Mouse (Mus musculus) midbrain, postnatal 0 days (tissue): Measurements from ENCODE around the gene Gm26602. TPM values are rescaled to one million over a fixed set of nuclear protein-coding genes. Genes with fewer than 3 reads are reported as not detected.

ENCODE experiments used
- ATAC-seq: fragments of 200-750 bp; cut with Nextera tagmentation; 2 replicates; pipeline ENCODE4 v1.8.0; 2017; ENCODE audit warnings: moderate number of reproducible peaks, mild to moderate bottlenecking, moderate TSS enrichment, moderate library complexity; ENCODE audit not compliant: low FRiP score
- DNase-seq: peaks from one replicate; pipeline ENCODE4 v3.0.0-alpha.2; 2015; ENCODE audit warnings: low spot score
- H3K27ac ChIP-seq: fragments of 300-500 bp; sonication (generic); 2 replicates; pipeline ENCODE4 v1.5.1; 2014; ENCODE audit warnings: low read depth, mild to moderate bottlenecking, low read length, mixed read lengths
- H3K27me3 ChIP-seq: fragments of 300-500 bp; sonication (generic); 2 replicates; pipeline ENCODE4 v1.6.1; 2014; ENCODE audit warnings: low read length, control low read depth, mixed read lengths; ENCODE audit not compliant: insufficient read depth
- H3K36me3 ChIP-seq: fragments of 300-500 bp; sonication (generic); 2 replicates; pipeline ENCODE4 v1.6.1; 2014; ENCODE audit warnings: low read length, control low read depth, mixed read lengths; ENCODE audit not compliant: insufficient read depth
- H3K4me1 ChIP-seq: fragments of 300-500 bp; sonication (generic); 2 replicates; pipeline ENCODE4 v1.6.1; 2014; ENCODE audit warnings: mild to moderate bottlenecking, control low read depth, antibody characterized with exemption, low read length, mixed read lengths; ENCODE audit not compliant: insufficient read depth
- H3K4me2 ChIP-seq: fragments of 300-500 bp; sonication (generic); 2 replicates; pipeline ENCODE4 v1.6.1; 2014; ENCODE audit warnings: low read depth, mild to moderate bottlenecking, low read length, mixed read lengths; ENCODE audit not compliant: poor library complexity, severe bottlenecking
- H3K4me3 ChIP-seq: fragments of 300-500 bp; sonication (generic); 2 replicates; pipeline ENCODE4 v1.5.1; 2014; ENCODE audit warnings: low read depth, mild to moderate bottlenecking, low read length, moderate library complexity
- H3K9ac ChIP-seq: fragments of 300-500 bp; sonication (generic); replicated peaks from 2 replicates; pipeline ENCODE4 v1.6.1; 2014; ENCODE audit warnings: mild to moderate bottlenecking, low read length, moderate library complexity, mixed read lengths; ENCODE audit not compliant: poor library complexity, severe bottlenecking
- H3K9me3 ChIP-seq: fragments of 300-500 bp; sonication (generic); 2 replicates; pipeline ENCODE4 v1.6.1; 2016; ENCODE audit warnings: low read length, control low read depth
- CTCF ChIP-seq: IDR thresholded peaks from 2 replicates; pipeline ENCODE4 v1.5.1; 2016; ENCODE audit warnings: antibody characterized with exemption, mild to moderate bottlenecking
- WGBS: fragments of 180-500 bp; shearing (Covaris S2); extraction: QIAGEN DNeasy Blood & Tissue Kit; methylation state at CpG from one replicate; pipeline ENCODE4 v1.1.7; 2014; 5-methylcytosine and 5-hydroxymethylcytosine counted together
- polyA plus RNA-seq: library from polyadenylated mRNA; unstranded; fragments of >200 nt; fragmentation: Nextera tagmentation; extraction: Ambion mirVana; gene quantifications from 2 replicates; pipeline ENCODE4 v1.2.1, GENCODE M21; 2015
- total RNA-seq: library from RNA; depleted of rRNA; stranded (reverse); fragments of >200 nt; gene quantifications from 2 replicates; pipeline ENCODE4 v1.2.3, GENCODE M21; 2014

The Gm26602 gene
- total and polyA plus RNA-seq, 2 experiments from 2014 or later = 17.3 TPM; not detected in 1

GRCm38 (mm10) chr10:79945507-79946234 lies 35.0 kb downstream of the Gm26602 start:
- Histone ChIP-seq H3K9me3 (no peaks in the 10 kb centered on the region), H3K4me1 (no peaks in the 10 kb centered on the region), H3K27me3 (no peaks in the 10 kb centered on the region), H3K4me2 (no peak overlapping the region), H3K27ac (no peak overlapping the region; the same call in 1 of the 2 replicates), H3K36me3 (peaks cover 12% of the 10 kb centered on the region), H3K4me3 (no peak overlapping the region), H3K9ac (0 out of 2 replicates have a peak overlapping the region, but pooled peaks have one; percentile 24)
- no peak for TF ChIP-seq CTCF
- 33% methylated on average over 16 of the region's 16 CpGs for WGBS
- ATAC-seq (no peak), DNase-seq (no peak)

GRCm38 (mm10) chr10:79946752-79947322 lies 36.2 kb downstream of the Gm26602 start:
- H3K9ac ChIP-seq = no peak overlapping the region
- 40% methylated on average over 6 of the region's 7 CpGs for WGBS
- DNase-seq = no peak

GRCm38 (mm10) chr10:79947502-79947901 lies 36.8 kb downstream of the Gm26602 start:
- Histone ChIP-seq H3K27ac (no peak overlapping the region), H3K4me2 (no peak overlapping the region), H3K27me3 (no peaks in the 10 kb centered on the region), H3K4me3 (no peak overlapping the region), H3K36me3 (peaks cover 23% of the 10 kb centered on the region), H3K9me3 (no peaks in the 10 kb centered on the region), H3K4me1 (no peaks in the 10 kb centered on the region), H3K9ac (no peak overlapping the region)
- 87% methylated on average over 6 of the region's 6 CpGs for WGBS
- DNase-seq (no peak), ATAC-seq (no peak)
- TF ChIP-seq CTCF = no peak

More at GRCm38 (mm10) chr10:79946752-79947322, 36.2 kb downstream of the Gm26602 start:
- peaks cover 23% of the 10 kb centered on the region for H3K36me3 ChIP-seq
- no peaks in the 10 kb centered on the region for H3K27me3 ChIP-seq
- no peak overlapping the region for H3K27ac ChIP-seq
- H3K4me2 ChIP-seq = no peak overlapping the region
- ATAC-seq = no peak
- H3K4me1 ChIP-seq = no peaks in the 10 kb centered on the region
- no peak for TF ChIP-seq CTCF
- no peak overlapping the region for H3K4me3 ChIP-seq
- no peaks in the 10 kb centered on the region for H3K9me3 ChIP-seq

- DNase-seq (no peak), ATAC-seq (no peak)
- Histone ChIP-seq H3K9me3 (no peaks in the 10 kb centered on the region), H3K27ac (no peak overlapping the region), H3K27me3 (no peaks in the 10 kb centered on the region), H3K4me3 (no peak overlapping the region), H3K4me1 (no peaks in the 10 kb centered on the region), H3K9ac (no peak overlapping the region), H3K36me3 (peaks cover 28% of the 10 kb centered on the region), H3K4me2 (no peak overlapping the region)
- 91% methylated on average over 4 of the region's 4 CpGs for WGBS
- no peak for TF ChIP-seq CTCF
These were observed 39.2 kb downstream of the Gm26602 start for GRCm38 (mm10) chr10:79949873-79950272.

GRCm38 (mm10) chr10:79950661-79951060 lies 40.0 kb downstream of the Gm26602 start:
- DNase-seq (no peak), ATAC-seq (no peak)
- no peak for TF ChIP-seq CTCF
- no peak overlapping the region for H3K9ac ChIP-seq
- H3K4me1 ChIP-seq = no peaks in the 10 kb centered on the region
- H3K27me3 ChIP-seq = no peaks in the 10 kb centered on the region
- no peak overlapping the region for H3K27ac ChIP-seq
- no peak overlapping the region for H3K4me3 ChIP-seq
- H3K9me3 ChIP-seq = no peaks in the 10 kb centered on the region
- 86% methylated on average over 18 of the region's 18 CpGs for WGBS
- peaks cover 28% of the 10 kb centered on the region for H3K36me3 ChIP-seq
- H3K4me2 ChIP-seq = no peak overlapping the region

- no peak overlapping the region for H3K9ac ChIP-seq
- H3K4me3 ChIP-seq = no peak overlapping the region
- peaks cover 24% of the 10 kb centered on the region for H3K36me3 ChIP-seq
- ATAC-seq (no peak), DNase-seq (no peak)
- H3K27ac ChIP-seq = no peak overlapping the region; the same call in 1 of the 2 replicates
- no peaks in the 10 kb centered on the region for H3K9me3 ChIP-seq
- no peaks in the 10 kb centered on the region for H3K27me3 ChIP-seq
- 85% methylated on average over 6 of the region's 6 CpGs for whole genome bisulfite sequencing
- TF ChIP-seq CTCF = peak; percentile 59
- no peak overlapping the region for H3K4me2 ChIP-seq
- H3K4me1 ChIP-seq = no peaks in the 10 kb centered on the region
These were observed 43.3 kb downstream of the Gm26602 start for GRCm38 (mm10) chr10:79953946-79954345.
